Mouse (Mus musculus) forebrain, embryonic 10.5 days (tissue): ENCODE results near the gene Ttyh3. TPM values are rescaled to one million over a fixed set of nuclear protein-coding genes. Genes with fewer than 3 reads are reported as not detected.

Source experiments
- DNase-seq: peaks from one replicate; pipeline ENCODE4 v3.0.0-alpha.2; 2017; ENCODE audit warnings: low spot score; ENCODE audit errors: extremely low spot score
- H3K27ac ChIP-seq: fragments of 300-500 bp; sonication (generic); 2 replicates; pipeline ENCODE4 v1.5.1; 2016; ENCODE audit warnings: mild to moderate bottlenecking
- H3K27me3 ChIP-seq: fragments of 300-500 bp; sonication (generic); 2 replicates; pipeline ENCODE4 v1.6.1; 2016; ENCODE audit warnings: mild to moderate bottlenecking; ENCODE audit not compliant: poor library complexity, severe bottlenecking
- H3K36me3 ChIP-seq: fragments of 300-500 bp; sonication (generic); replicated peaks from 2 replicates; pipeline ENCODE4 v1.6.1; 2016; ENCODE audit warnings: mild to moderate bottlenecking, moderate library complexity
- H3K4me1 ChIP-seq: fragments of 300-500 bp; sonication (generic); 2 replicates; pipeline ENCODE4 v1.6.1; 2016
- H3K4me3 ChIP-seq: fragments of 300-500 bp; sonication (generic); 2 replicates; pipeline ENCODE4 v1.5.1; 2016; ENCODE audit warnings: mild to moderate bottlenecking, moderate library complexity
- H3K9me3 ChIP-seq: fragments of 300-500 bp; sonication (generic); 2 replicates; pipeline ENCODE4 v1.6.1; 2016; ENCODE audit warnings: mild to moderate bottlenecking, moderate library complexity
- WGBS: fragments of 180-500 bp; shearing (Covaris S2); methylation state at CpG from one replicate; pipeline ENCODE4 v1.1.7; 2016; 5-methylcytosine and 5-hydroxymethylcytosine counted together
- polyA plus RNA-seq: library from polyadenylated mRNA; unstranded; fragments of >200 nt; fragmentation: Nextera tagmentation; extraction: Ambion mirVana; gene quantifications from 2 replicates; pipeline ENCODE4 v1.2.1, GENCODE M21; 2016

Ttyh3 gene
- polyA plus RNA-seq, 1 experiment from 2014 or later: 35.7 TPM

DNA sequence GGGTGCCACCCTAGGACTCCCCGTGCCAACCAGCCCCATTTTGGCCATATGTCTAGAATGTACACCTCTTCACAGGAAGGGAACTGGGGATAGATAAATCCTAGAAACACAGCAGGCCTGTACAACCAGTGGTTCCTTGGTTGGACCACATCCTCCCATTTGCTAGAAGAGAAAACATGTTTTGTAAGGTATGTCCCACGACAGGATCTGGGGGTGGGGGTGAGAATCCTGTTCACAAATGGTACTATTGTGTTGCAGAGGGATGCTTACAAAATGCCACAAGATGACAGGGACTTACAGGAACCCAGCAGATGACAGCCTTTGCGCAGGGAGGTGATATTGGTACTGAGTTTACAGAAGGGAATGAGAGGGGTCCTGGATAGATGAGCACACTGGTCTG, 10.8 kb downstream of the Ttyh3 start:
- H3K27ac ChIP-seq: no peak overlapping the region
- peaks cover 41% of the 10 kb centered on the region for H3K4me1 ChIP-seq
- H3K36me3 ChIP-seq: peaks cover 100% of the 10 kb centered on the region
- H3K4me3 ChIP-seq: no peak overlapping the region
- no peaks in the 10 kb centered on the region for H3K27me3 ChIP-seq
- H3K9me3 ChIP-seq: no peaks in the 10 kb centered on the region; the same call in 1 of the 2 replicates
- WGBS: 92% methylated on average over 3 of the region's 3 CpGs
- no peak for DNase-seq

DNA sequence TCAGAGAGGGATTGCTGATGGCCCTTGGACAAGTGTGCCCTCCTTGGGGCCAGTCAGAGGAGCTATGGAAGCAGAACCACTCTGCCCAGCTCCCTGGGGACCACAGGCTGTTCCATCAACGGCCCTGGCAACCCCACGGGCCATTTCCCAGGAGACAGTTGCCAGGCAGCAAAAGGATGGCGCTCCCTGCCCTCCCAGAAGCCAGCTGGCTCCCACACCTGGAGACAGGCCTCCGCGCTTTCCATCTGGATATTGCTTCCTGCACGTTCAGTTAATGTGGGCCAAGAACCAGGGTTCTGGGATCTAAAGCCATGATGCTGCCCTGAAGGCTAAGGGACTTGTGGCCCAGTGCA, 11.8 kb downstream of the Ttyh3 start:
- Histone ChIP-seq H3K4me1 (peaks cover 32% of the 10 kb centered on the region), H3K27ac (no peak overlapping the region), H3K27me3 (no peaks in the 10 kb centered on the region), H3K9me3 (no peaks in the 10 kb centered on the region; the same call in 1 of the 2 replicates), H3K4me3 (no peak overlapping the region), H3K36me3 (peaks cover 100% of the 10 kb centered on the region)
- WGBS: 94% methylated on average over 6 of the region's 6 CpGs
- DNase-seq: no peak

DNA sequence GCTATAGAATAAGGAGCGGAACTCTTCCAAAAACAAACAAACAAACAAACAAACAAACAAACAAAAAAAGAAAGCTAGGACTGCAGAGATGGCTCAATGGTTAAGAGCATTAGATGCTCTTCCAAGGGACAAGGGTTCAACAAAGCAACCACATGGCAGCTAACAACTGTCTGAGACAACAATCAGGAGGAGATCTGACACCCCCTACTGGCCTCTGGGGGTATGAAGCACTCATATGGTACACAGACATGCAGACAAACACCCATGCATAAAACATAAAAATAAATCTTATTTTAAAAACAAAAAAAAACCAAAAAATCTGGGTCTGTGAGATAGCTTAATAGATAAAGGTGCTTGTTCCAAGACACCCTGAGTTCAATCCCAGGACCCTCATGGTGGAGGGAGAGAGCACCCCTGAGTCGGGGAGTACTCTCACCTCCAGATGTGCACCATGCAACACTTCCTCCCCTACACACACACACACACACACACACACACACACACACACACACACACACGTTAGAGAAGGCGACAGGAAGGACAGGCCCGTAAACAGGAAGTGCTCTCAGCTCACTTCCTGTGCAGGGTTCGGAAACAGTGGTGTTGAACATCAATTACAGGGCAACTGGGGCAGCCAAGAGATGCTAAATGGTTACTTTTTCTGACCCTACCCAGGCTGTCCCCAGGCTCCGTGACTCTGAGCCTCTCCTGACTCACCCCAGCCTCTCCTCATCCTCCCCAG, 12.3 kb downstream of the Ttyh3 start:
- WGBS: 95% methylated on average over 7 of the region's 7 CpGs
- Histone ChIP-seq H3K27me3 (no peaks in the 10 kb centered on the region), H3K9me3 (no peaks in the 10 kb centered on the region; the same call in 1 of the 2 replicates), H3K4me3 (no peak overlapping the region), H3K4me1 (peaks cover 26% of the 10 kb centered on the region), H3K27ac (no peak overlapping the region), H3K36me3 (peaks cover 100% of the 10 kb centered on the region)
- DNase-seq: no peak

DNA sequence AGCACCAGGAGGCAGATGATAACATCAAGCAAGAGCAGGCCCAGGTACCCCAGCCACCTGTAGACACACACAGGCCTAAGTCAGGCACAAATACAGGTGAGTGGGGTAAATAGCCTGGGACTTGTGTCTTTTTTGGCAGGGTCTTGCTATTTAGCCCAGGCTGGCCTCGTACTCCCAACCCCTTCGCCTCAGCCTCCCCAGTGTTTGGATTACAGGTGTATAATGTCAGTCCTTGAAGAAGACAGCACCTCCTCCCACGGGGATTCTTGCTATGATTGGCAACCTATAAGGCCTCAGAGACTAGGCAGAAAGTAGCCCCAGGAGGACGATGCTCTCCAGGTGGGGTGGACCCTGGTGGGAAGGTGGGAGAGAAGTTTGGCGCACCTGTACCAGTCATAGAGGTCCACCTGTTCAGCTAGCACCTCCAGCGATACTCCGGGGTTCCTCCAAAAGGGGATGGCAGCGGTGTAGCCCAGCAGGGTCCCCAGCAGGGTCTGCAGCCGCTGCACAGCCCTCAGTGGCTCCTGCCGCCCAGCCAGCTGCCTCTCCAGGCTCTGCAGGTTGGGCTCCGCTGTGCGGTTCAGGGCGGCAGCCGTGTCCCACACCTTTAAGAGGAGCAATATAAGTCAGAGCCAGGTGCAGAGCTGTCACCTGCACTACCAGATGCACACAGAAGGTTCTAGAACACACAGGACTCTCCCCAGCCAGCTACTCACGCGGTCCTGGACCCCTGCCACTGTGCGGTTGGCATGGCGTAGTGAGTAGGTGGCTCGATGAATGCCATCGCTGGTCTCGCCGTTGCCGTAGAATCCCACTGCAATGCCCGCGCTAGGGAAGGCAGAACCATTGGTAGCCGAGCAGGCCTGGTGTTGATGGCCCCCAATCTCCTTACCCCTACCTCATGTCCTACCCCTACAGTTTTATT, 13.8 kb downstream of the Ttyh3 start:
- no peaks in the 10 kb centered on the region; the same call in 1 of the 2 replicates for H3K9me3 ChIP-seq
- DNase-seq: no peak
- 0 out of 2 replicates have a peak overlapping the region, but pooled peaks have one; percentile 32 for H3K27ac ChIP-seq
- 94% methylated on average over 26 of the region's 26 CpGs for WGBS
- H3K4me1 ChIP-seq: peaks cover 14% of the 10 kb centered on the region
- no peak overlapping the region for H3K4me3 ChIP-seq
- no peaks in the 10 kb centered on the region for H3K27me3 ChIP-seq
- peaks cover 100% of the 10 kb centered on the region for H3K36me3 ChIP-seq

DNA sequence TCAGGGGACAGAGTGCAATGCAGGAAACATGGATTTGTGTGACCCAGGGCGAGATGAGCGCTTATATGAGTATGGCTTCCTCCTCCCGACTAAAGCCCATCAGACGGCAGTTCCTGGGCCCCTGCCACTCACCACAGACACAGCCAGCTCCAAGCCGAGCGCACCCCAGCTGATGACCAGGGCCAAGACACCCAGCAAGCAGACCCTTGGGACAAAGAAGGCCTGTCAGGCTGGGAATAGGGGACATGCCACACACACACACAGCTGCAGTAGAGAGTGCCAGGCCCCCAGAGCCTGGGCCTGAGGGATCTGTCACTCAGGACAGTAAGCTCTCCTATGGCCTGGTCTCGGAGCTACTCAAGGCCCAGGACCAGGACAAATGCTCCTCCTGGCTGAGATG, 15.4 kb downstream of the Ttyh3 start:
- peaks cover 100% of the 10 kb centered on the region for H3K36me3 ChIP-seq
- WGBS: 92% methylated on average over 7 of the region's 7 CpGs
- H3K9me3 ChIP-seq: peaks cover 8% of the 10 kb centered on the region
- no peaks in the 10 kb centered on the region for H3K27me3 ChIP-seq
- H3K4me3 ChIP-seq: no peak overlapping the region
- peaks cover 9% of the 10 kb centered on the region for H3K4me1 ChIP-seq
- no peak for DNase-seq
- no peak overlapping the region for H3K27ac ChIP-seq

DNA sequence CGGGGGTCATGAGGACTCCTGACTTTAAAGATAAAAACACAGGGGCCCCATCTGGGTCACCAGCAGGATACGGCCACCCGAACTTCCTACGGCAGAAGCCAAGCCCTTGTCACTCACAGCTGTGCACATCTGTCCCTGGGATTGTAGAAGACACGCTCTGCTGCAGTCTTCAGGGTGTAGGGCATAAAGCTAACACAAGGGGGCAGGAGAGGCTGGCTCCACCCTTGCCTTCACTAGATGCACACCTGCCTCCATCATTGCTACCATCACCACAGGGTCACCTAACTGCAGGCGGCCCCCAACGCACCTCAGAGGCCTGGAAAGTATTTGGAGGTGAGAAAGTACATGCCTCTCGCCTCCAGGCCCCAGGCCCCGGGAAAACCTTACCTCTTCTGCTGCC, 19.8 kb downstream of the Ttyh3 start:
- H3K27me3 ChIP-seq: no peaks in the 10 kb centered on the region
- H3K36me3 ChIP-seq: peaks cover 100% of the 10 kb centered on the region
- no peak overlapping the region for H3K27ac ChIP-seq
- no peak overlapping the region for H3K4me3 ChIP-seq
- H3K4me1 ChIP-seq: 0 out of 2 replicates have a peak, but pooled peaks cover 4% of the 10 kb centered on the region
- WGBS: 93% methylated on average over 9 of the region's 9 CpGs
- no peak for DNase-seq
- peaks cover 18% of the 10 kb centered on the region for H3K9me3 ChIP-seq

DNA sequence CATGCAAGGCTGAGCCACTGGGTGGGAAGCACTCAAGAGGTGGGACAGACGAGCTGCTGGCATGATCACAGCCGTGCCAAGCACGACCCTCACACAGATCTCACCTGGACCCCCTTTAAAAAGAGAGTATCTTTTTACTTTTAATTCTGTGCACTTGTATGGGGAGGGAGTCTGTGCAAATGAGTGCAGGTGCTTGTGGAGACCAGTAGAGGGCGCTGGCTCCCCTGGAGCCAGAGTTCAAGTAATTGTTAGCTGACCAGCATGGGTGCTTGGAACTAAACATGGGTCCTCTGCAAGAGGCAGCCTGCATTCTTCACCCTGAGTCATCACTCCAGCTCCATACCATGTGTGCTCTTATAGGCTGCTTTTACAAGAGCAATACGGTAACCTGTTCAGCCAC, 21.3 kb downstream of the Ttyh3 start:
- Histone ChIP-seq H3K4me1 (peaks cover 4% of the 10 kb centered on the region; the same call in 1 of the 2 replicates), H3K27ac (no peak overlapping the region), H3K27me3 (no peaks in the 10 kb centered on the region), H3K9me3 (peaks cover 18% of the 10 kb centered on the region), H3K4me3 (no peak overlapping the region), H3K36me3 (peaks cover 100% of the 10 kb centered on the region)
- no peak for DNase-seq
- 94% methylated on average over 5 of the region's 5 CpGs for WGBS

DNA sequence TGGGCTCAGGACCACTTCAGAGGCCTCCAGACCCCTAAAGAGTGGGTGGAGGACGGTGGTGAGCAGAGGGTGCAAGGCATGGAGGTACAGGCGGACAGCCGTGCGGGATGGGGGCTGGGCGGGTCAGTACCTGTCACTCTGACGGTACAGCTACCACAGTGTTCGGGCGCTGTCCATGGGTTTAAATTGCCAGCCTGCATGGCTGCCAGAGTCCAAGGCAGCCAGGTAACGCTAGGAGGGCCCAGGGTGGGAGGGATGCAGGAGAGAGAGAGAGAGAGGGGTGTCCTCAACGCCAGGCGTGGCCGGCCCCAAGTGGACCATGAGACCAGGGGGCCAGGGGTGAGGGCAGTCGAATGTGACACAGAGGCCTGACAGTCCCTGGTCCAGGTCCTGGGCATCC, 23.9 kb downstream of the Ttyh3 start:
- peaks cover 90% of the 10 kb centered on the region for H3K36me3 ChIP-seq
- H3K27me3 ChIP-seq: no peaks in the 10 kb centered on the region
- peaks cover 18% of the 10 kb centered on the region for H3K9me3 ChIP-seq
- WGBS: 96% methylated on average over 13 of the region's 13 CpGs
- peaks cover 22% of the 10 kb centered on the region for H3K4me1 ChIP-seq
- no peak overlapping the region for H3K4me3 ChIP-seq
- 0 out of 2 replicates have a peak overlapping the region, but pooled peaks have one; percentile 30 for H3K27ac ChIP-seq
- DNase-seq: no peak

DNA sequence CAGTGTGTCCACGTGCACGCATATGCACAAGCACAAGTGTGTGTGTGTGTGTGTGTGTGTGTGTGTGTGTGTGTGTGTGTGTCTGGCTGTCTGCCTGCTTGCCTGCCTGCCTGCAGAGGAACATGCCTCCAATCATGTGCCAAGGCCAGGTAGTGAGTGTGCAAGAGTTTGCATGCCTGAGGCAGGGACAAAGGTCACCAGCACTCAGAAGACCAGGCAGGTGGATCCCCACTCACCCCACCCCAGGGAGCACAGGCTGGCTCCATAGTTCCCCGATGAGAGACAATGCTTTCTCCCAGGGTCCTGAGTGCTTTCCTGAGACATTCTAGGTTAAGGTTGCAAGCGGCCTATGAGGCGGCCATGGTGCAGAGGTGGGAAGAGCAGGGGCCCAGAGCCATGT, 24.6 kb downstream of the Ttyh3 start:
- DNase-seq: no peak
- Histone ChIP-seq H3K4me1 (peaks cover 27% of the 10 kb centered on the region), H3K27me3 (no peaks in the 10 kb centered on the region), H3K4me3 (no peak overlapping the region), H3K27ac (no peak overlapping the region), H3K9me3 (peaks cover 18% of the 10 kb centered on the region), H3K36me3 (peaks cover 83% of the 10 kb centered on the region)
- 96% methylated on average over 5 of the region's 5 CpGs for WGBS

DNA sequence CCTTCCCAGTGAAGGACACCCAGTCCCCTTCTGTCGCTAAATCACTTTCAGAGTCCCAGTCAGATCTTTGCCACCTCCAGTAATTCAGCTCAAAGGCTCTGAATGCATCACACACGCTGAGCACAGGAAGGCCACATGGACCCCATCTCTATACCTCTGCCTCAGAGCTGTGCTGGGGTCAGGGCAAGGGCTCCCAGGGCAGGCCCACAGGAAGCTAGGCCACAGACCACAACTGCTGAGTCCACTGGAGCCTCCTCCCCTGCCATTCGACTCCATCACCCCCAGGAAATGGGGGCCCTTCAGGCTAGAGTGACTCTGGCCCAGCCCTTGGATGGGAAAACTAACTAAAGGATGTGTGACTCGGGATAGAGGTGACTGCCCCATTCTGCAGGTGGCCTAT, 25.0 kb downstream of the Ttyh3 start:
- Histone ChIP-seq H3K4me3 (no peak overlapping the region), H3K27me3 (no peaks in the 10 kb centered on the region), H3K9me3 (peaks cover 13% of the 10 kb centered on the region), H3K4me1 (peaks cover 27% of the 10 kb centered on the region), H3K36me3 (peaks cover 78% of the 10 kb centered on the region), H3K27ac (no peak overlapping the region)
- 86% methylated on average over 4 of the region's 4 CpGs for WGBS
- DNase-seq: no peak

DNA sequence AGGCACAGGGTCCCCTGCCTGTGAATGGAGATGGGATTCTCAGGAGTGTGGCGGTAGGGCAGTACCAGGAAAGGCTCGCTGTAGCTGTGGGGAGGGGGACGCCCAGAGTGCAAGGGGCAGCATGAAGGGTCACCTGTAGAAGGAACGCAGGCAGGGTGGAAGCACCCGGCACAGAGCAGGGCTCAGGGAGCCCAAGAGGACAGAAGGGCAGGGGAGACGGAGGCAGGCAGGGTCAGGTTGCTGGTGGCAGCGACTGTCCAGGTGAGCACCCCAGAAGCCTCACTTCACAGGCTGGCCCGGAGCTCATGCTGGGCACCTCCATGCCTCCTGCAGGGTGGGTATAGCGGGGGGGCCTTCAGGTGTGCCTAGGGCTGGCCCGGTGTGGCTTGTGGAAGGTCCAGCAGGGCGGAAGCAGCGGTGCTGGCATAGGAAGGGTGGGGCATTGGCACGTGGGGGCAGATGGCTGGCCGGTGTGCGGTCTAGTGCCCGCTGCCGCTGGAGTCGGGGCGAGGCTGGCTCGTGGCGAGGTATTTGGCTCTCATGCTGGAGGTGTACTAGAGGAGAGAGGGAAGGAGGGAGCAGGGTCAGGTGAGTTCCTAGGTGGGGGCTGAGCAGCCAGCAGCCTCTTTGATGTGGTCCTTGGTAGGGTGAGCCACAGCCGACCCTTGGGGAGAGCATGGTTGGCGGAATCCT, 25.7 kb downstream of the Ttyh3 start:
- Histone ChIP-seq H3K4me1 (peaks cover 27% of the 10 kb centered on the region), H3K4me3 (no peak overlapping the region), H3K36me3 (peaks cover 74% of the 10 kb centered on the region), H3K27ac (no peak overlapping the region; the same call in 1 of the 2 replicates), H3K27me3 (no peaks in the 10 kb centered on the region), H3K9me3 (peaks cover 7% of the 10 kb centered on the region)
- 94% methylated on average over 23 of the region's 23 CpGs for WGBS
- no peak for DNase-seq

DNA sequence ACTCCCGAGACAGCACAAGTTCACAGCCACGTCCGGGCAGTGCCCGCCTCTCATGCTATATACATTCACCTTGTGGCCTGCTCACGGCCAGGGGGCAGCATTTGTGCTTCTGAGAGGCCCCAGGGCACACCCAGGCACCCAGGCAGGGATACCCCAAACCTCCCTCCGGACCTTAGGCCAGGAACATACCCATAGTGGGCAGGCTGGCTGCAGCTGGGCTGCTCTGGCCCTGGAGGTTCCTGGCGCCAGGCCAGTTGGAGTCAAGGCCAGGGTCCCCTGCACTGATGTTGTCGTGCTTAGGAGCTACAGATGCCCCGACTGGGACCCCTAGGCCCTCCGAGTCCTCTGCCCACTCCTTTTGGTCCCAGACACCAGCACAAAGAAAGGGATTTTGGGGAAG, 27.3 kb downstream of the Ttyh3 start:
- DNase-seq: no peak

More for the DNA sequence above, 27.3 kb downstream of the Ttyh3 start:
- Histone ChIP-seq H3K27ac (peak overlapping the region; percentile 44; the same call in 1 of the 2 replicates), H3K36me3 (peaks cover 74% of the 10 kb centered on the region), H3K27me3 (no peaks in the 10 kb centered on the region), H3K4me1 (peaks cover 32% of the 10 kb centered on the region), H3K4me3 (no peak overlapping the region), H3K9me3 (no peaks in the 10 kb centered on the region)
- WGBS: 84% methylated on average over 10 of the region's 10 CpGs
